Mouse (Mus musculus) spleen, adult 18-20 months (tissue): Measurements from ENCODE around the gene Smad1.

Experiments used
- DNase-seq, 2 experiments: peaks; one replicate each; pipeline ENCODE4 v3.0.0; 2022; ENCODE audit warnings: mixed read lengths in 2 of 2

Gene Smad1

GRCm38 (mm10) chr8:79350805-79351204 is 48.5 kb downstream of the Smad1 start:
- DNase-seq, result no peak

- no peak for DNase-seq
Observed at GRCm38 (mm10) chr8:79350094-79350593, 49.2 kb downstream of the Smad1 start.

- DNase-seq, result no peak
Observed at GRCm38 (mm10) chr8:79346414-79346813, 52.9 kb downstream of the Smad1 start.

GRCm38 (mm10) chr8:79345856-79346255 is 53.5 kb downstream of the Smad1 start:
- no peak for DNase-seq

- no peak for DNase-seq
Observed at GRCm38 (mm10) chr8:79341236-79341635, 58.1 kb downstream of the Smad1 start.

- DNase-seq, result peak in 1 of 2 experiments; percentile 34
Observed at GRCm38 (mm10) chr8:79339555-79339954, 59.8 kb downstream of the Smad1 start.

- no peak for DNase-seq
Observed at GRCm38 (mm10) chr8:79338619-79339018, 60.7 kb downstream of the Smad1 start.

- DNase-seq, result no peak
Observed at GRCm38 (mm10) chr8:79332109-79332900, 67.0 kb downstream of the Smad1 start.

- no peak for DNase-seq
Observed at GRCm38 (mm10) chr8:79331571-79331970, 67.7 kb downstream of the Smad1 start.

- no peak for DNase-seq
Observed at GRCm38 (mm10) chr8:79331017-79331416, 68.3 kb downstream of the Smad1 start.

GRCm38 (mm10) chr8:79329735-79330134 is 69.6 kb downstream of the Smad1 start:
- no peak for DNase-seq

- DNase-seq, result peak in 1 of 2 experiments; percentile 16
Observed at GRCm38 (mm10) chr8:79329182-79329581, 70.1 kb downstream of the Smad1 start.

GRCm38 (mm10) chr8:79325510-79325909 is 73.8 kb downstream of the Smad1 start:
- DNase-seq, result no peak

GRCm38 (mm10) chr8:79324928-79325327 is 74.4 kb downstream of the Smad1 start:
- DNase-seq, result no peak

- no peak for DNase-seq
Observed at GRCm38 (mm10) chr8:79324036-79324435, 75.3 kb downstream of the Smad1 start.

- DNase-seq, result no peak
Observed at GRCm38 (mm10) chr8:79323121-79323520, 76.2 kb downstream of the Smad1 start.

GRCm38 (mm10) chr8:79310801-79311200 is 88.5 kb downstream of the Smad1 start:
- no peak for DNase-seq

GRCm38 (mm10) chr8:79305941-79306340 is 93.4 kb downstream of the Smad1 start:
- DNase-seq, result no peak

GRCm38 (mm10) chr8:79301548-79301947 is 97.8 kb downstream of the Smad1 start:
- DNase-seq, result no peak

GRCm38 (mm10) chr8:79299704-79300103 is 99.6 kb downstream of the Smad1 start:
- DNase-seq, result peak in 1 of 2 experiments; percentile 30

GRCm38 (mm10) chr8:79297763-79298162 is 101.6 kb downstream of the Smad1 start:
- DNase-seq, result peak in 1 of 2 experiments; percentile 40

- no peak for DNase-seq
Observed at GRCm38 (mm10) chr8:79295276-79296105, 103.8 kb downstream of the Smad1 start.

GRCm38 (mm10) chr8:79294610-79295275 is 104.6 kb downstream of the Smad1 start, which contains the start of gene Mmaa:
Gene Mmaa, minus strand, starts transcription at chr8:79294937.
- DNase-seq, result peak; percentile 97
